Mouse (Mus musculus) urinary bladder, postnatal 10 days (tissue): Measurements from ENCODE around the gene Fancd2os.

Source experiments
- DNase-seq: peaks from one replicate; pipeline ENCODE4 v3.0.0; 2022; ENCODE audit warnings: low spot score

Fancd2os gene

DNA sequence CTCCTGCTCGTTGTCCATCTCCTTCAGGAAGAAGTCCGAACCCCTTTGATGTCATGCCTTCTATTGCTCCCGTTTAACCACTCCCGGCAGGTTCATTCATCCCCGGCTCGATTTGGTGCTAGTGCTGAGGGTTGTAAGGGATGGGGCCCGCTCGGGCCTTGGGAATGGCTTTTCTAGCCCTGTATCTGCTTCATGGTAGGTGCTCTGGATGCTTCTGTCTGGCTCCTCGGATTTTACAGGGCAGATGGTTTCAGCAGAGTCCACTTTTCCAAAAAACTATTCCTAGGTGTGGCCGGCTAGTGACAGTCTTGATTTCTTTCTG, 4.7 kb upstream of the Fancd2os start:
- DNase-seq = no peak

- peak; percentile 54 for DNase-seq
Observed at GRCm38 (mm10) chr6:113604432-113605223, 4.1 kb upstream of the Fancd2os start, which contains the start of gene Brk1. Gene Brk1 (plus strand): TSS chr6:113604772.

DNA sequence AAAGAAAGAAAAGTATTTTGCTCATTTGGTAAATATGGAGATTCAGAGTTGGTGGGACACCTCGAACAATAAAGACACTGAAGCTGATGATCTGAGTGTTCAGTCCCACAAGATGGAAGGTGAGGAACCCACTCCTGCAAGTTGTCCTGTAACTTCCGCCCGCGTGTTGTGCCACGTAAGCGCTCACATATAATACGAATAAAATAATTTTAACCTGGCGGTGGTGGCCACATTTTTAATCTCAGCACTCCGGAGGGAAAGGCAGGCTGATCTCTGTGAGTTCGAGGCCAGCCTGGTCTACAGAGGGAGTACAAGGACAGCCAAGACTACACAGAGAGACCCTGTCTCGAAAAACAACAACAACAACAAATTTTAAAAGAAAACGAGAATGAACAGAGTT, 3.5 kb upstream of the Fancd2os start:
- no peak for DNase-seq

GRCm38 (mm10) chr6:113602821-113603220, 2.3 kb upstream of the Fancd2os start:
- DNase-seq = no peak

DNA sequence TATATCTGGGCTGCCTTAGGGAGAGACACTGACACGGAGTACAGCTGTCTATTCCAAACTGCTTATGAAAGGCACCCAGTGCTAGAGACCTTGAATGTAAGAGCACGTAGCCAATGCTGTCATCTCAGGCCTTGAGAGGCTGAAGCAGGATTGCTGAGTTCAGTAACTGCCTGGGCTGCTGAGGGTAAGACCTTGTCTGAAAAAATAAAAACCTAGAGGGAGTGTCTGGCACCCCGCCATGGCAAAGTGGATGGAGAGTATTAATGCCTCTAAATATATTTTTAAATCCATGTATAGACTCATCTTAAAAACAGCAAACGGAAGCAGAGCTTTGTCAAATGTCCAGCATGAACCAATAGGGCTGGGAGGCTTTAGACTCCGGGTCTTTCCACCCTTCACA, 682 bp downstream of the Fancd2os start:
- DNase-seq = no peak

DNA sequence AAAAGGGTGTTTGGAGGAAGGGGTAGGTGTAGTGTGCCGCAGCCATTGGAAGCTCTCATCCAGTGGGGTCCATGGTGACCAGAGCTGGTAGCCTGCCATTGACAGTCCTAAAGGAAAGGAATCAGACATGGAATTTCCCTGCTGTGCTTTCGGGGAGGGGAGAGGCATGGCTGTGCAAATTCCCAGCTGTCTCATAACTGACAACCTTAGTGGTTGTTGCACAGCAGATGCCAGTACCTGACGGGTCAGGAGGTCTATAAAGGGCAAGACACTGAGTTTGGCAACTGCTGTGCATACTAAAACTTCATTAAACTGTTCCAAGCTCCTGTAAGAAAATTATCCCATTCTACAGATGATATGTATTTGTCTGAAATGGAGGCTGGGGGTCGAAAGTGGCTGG, 2.6 kb downstream of the Fancd2os start:
- DNase-seq = no peak

DNA sequence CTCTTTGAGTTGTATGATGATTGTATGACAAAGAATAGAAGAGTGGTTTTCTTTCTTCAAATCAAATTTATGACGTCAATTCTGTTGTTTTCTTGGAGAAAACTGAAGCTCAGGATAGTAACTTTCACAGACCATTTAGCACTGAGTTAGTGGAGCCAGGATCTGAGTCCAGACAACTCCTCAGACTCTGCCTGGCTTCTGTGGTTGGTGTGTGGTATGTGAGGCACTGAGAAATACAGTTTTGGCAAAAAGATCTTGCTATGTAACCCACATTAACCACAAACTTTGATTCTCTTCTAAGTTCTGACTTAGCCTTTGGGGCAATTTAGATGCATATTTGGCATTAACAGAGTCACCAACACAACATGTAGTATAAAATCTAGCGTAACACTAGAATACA, 7.9 kb downstream of the Fancd2os start:
- no peak for DNase-seq

- no peak for DNase-seq
Observed at GRCm38 (mm10) chr6:113586466-113587183, 13.9 kb downstream of the Fancd2os start.

DNA sequence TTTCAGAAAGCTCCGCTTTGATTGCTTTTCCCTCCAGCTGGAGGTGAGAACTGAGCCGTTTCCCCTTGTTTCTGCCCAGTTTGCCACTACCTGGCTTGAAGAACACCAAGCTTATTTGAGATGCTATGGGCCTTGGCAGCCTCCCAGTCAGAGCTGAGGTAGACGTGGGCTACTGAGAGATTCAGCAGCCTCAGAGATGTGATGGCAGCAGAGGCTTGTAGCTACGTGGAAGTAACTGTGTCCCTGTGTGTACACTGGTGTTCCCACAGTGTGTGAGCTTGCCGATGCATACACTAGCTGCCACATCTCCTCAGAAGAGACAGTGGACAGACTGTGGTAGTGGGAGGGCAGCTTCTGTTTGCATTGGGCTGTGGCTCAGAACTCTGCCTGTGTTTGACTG, 15.4 kb downstream of the Fancd2os start:
- DNase-seq = no peak

DNA sequence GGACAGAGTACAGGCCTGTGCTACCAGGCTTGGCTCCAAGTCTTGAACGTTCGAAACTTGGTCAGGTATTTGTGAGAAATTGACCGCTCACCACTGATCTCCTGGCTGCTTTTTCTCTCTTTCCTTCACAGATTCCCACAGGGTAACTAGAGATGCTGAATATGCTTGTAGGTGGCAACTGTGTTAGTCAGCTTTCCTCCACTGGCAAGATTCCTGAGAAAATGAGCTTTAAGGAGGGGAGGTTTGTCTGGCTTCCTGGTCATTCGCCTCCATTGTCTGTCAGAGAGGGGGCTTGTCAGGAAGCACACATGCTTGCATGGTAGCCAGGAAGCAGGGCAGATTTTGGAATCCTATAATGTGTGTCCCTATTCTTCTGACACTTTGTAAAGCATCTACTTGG, 17.5 kb downstream of the Fancd2os start:
- no peak for DNase-seq

- DNase-seq = no peak
Observed at GRCm38 (mm10) chr6:113579306-113579705, 21.2 kb downstream of the Fancd2os start.

DNA sequence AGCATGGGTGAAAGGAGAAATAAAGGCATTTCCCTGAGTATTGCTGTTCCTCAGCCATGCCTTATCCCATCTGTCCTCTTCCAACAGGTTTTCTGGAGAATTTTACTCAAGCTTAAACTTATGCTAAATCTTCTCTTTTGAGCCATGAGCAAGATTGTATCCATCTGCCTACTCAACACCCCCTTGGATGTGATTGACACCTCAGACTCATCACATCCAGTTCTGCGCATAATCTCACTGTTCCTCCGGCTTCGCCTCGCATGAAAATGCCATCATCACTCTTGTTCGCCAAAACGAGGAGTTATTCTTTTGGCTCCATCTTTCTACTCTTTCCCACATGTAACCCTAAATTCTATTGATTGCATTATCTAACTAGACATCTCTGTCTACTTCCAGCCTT, 24.5 kb downstream of the Fancd2os start:
- no peak for DNase-seq

DNA sequence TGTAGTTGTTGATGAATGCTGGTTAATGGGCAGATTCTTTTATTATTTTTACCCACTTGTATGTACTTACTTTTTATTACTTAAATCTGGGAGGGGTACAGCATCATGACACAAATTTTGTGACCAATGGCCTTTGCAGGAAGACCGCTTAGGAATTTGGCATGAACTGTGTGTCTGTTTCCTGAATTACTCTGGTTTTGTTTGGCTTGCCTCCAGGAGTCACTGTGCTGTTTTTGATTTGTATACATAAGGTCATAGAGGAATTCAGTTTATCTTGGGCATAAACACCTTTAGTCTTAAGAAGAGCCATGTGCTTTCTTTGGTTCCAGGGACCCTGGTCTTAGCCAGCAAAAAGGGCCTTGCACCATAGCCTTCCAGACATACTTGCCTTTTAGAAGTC, 36.0 kb downstream of the Fancd2os start:
- no peak for DNase-seq

DNA sequence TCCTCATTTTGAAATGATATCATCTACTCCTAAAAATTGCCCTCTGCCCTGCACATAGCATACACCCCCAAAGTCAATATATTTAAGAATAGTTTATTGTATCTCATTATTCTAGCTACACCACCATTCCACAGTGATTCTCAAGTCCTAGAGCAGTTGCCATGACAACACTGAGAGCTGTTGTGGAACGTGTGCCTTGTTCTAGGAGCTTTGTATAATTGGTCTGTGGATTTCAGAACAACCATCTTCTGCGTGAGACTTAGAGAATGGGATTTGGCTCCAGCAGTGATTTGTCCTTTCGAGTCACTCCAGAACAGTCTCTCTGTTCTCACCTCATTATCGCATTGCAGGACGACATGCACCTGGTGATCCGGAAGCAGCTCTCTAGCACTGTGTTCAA, 40.8 kb downstream of the Fancd2os start:
- no peak for DNase-seq
